Mouse (Mus musculus) heart, adult 18-20 months (tissue): ENCODE results near the gene Olfr1443. TPM values are rescaled to one million over a fixed set of nuclear protein-coding genes. Genes with fewer than 3 reads are reported as not detected.

Source experiments
- total RNA-seq, 2 experiments: library from RNA; stranded (reverse); gene quantifications; 2 replicates each; pipeline ENCODE4 v1.2.3; 2021

Olfr1443 gene
- total RNA-seq, 2 experiments from 2014 or later: not detected

Other genes starting within 250 kb of the Olfr1443 start
- gene Mpeg1, start 217.3 kb upstream of the Olfr1443 start, total RNA-seq: 1 to 10 TPM; 7.6 to 9.6 TPM
- 1 to 10 TPM; 4.8 to 6.1 TPM for gene Dtx4, start 176.7 kb upstream of the Olfr1443 start, total RNA-seq
- 1 to 10 TPM; 4.9 to 5.6 TPM for gene Fam111a, start 132.4 kb upstream of the Olfr1443 start, total RNA-seq
- not detected for gene Gm4952, start 78.1 kb upstream of the Olfr1443 start, total RNA-seq
- gene Glyat, start 44.8 kb upstream of the Olfr1443 start, total RNA-seq: not detected
- not detected for gene Olfr1442, start 7.7 kb upstream of the Olfr1443 start, total RNA-seq
- not detected for gene Keg1, start 17.7 kb downstream of the Olfr1443 start, total RNA-seq
- 1 to 10 TPM in 1 of 2 experiments, under 1 TPM in 1; 0.94 to 1.7 TPM for gene Cntf, start 87.5 kb downstream of the Olfr1443 start, total RNA-seq
- gene Zfp91, start 118.0 kb downstream of the Olfr1443 start, total RNA-seq: 10 to 100 TPM; 75.2 to 77.0 TPM
- 1 to 10 TPM in 1 of 2 experiments, under 1 TPM in 1; 0.87 to 2.2 TPM for gene Lpxn, start 118.1 kb downstream of the Olfr1443 start, total RNA-seq
- not detected for gene Gm5244, start 168.6 kb downstream of the Olfr1443 start, total RNA-seq
- not detected for gene Olfr1444, start 179.2 kb downstream of the Olfr1443 start, total RNA-seq
- not detected for gene Olfr1445, start 205.7 kb downstream of the Olfr1443 start, total RNA-seq
- not detected for gene Olfr1446, start 215.4 kb downstream of the Olfr1443 start, total RNA-seq
- not detected for gene Olfr1447, start 225.6 kb downstream of the Olfr1443 start, total RNA-seq
- not detected for gene Olfr1448, start 246.3 kb downstream of the Olfr1443 start, total RNA-seq